Mouse (Mus musculus) stomach, postnatal 0 days (tissue): ENCODE data around the gene Cryga. TPM values are rescaled to one million over a fixed set of nuclear protein-coding genes. Genes with fewer than 3 reads are reported as not detected.

Experiments used
- ATAC-seq: fragments of 200-750 bp; cut with Nextera tagmentation; 2 replicates; pipeline ENCODE4 v1.8.0; 2017; ENCODE audit not compliant: low FRiP score, low TSS enrichment
- DNase-seq: peaks from one replicate; pipeline ENCODE4 v3.0.0-alpha.2; 2016; ENCODE audit warnings: low spot score
- H3K27ac ChIP-seq: fragments of 300-500 bp; sonication (generic); replicated peaks from 2 replicates; pipeline ENCODE4 v1.5.1; 2014; ENCODE audit warnings: mild to moderate bottlenecking, control low read depth
- H3K27me3 ChIP-seq: fragments of 300-500 bp; sonication (generic); 2 replicates; pipeline ENCODE4 v1.6.1; 2014; ENCODE audit warnings: low read length; ENCODE audit not compliant: control insufficient read depth, insufficient read depth
- H3K36me3 ChIP-seq: fragments of 300-500 bp; sonication (generic); 2 replicates; pipeline ENCODE4 v1.6.1; 2014; ENCODE audit warnings: low read length, mixed read lengths; ENCODE audit not compliant: control insufficient read depth, insufficient read depth
- H3K4me1 ChIP-seq: fragments of 300-500 bp; sonication (generic); replicated peaks from 2 replicates; pipeline ENCODE4 v1.6.1; 2014; ENCODE audit warnings: antibody characterized with exemption; ENCODE audit not compliant: control insufficient read depth, insufficient read depth
- H3K4me2 ChIP-seq: fragments of 300-500 bp; sonication (generic); replicated peaks from 2 replicates; pipeline ENCODE4 v1.6.1; 2014; ENCODE audit warnings: low read depth, mild to moderate bottlenecking, control low read depth, moderate library complexity
- H3K4me3 ChIP-seq: fragments of 300-500 bp; sonication (generic); 2 replicates; pipeline ENCODE4 v1.5.1; 2014; ENCODE audit warnings: low read depth, low read length, control low read depth
- H3K9ac ChIP-seq: fragments of 300-500 bp; sonication (generic); 2 replicates; pipeline ENCODE4 v1.6.1; 2014; ENCODE audit warnings: mild to moderate bottlenecking, low read length, control low read depth, mixed read lengths
- H3K9me3 ChIP-seq: fragments of 300-500 bp; sonication (generic); 2 replicates; pipeline ENCODE4 v1.6.1; 2016; ENCODE audit warnings: low read length; ENCODE audit not compliant: control insufficient read depth
- CTCF ChIP-seq: IDR thresholded peaks from 2 replicates; pipeline ENCODE4 v1.5.1; 2016; ENCODE audit warnings: antibody characterized with exemption, low read depth, mild to moderate bottlenecking, moderate library complexity
- EP300 ChIP-seq: optimal IDR thresholded peaks from 2 replicates; pipeline ENCODE3; 2016; ENCODE audit warnings: antibody characterized with exemption
- WGBS: fragments of 180-500 bp; shearing (Covaris S2); extraction: QIAGEN DNeasy Blood & Tissue Kit; methylation state at CpG from one replicate; pipeline ENCODE4 v1.1.7; 2014; 5-methylcytosine and 5-hydroxymethylcytosine counted together
- polyA plus RNA-seq: library from polyadenylated mRNA; unstranded; fragments of >200 nt; fragmentation: Nextera tagmentation; extraction: Ambion mirVana; gene quantifications from 2 replicates; pipeline ENCODE4 v1.2.1, GENCODE M21; 2015

The Cryga gene
- polyA plus RNA-seq, 1 experiment from 2014 or later, result not detected

GRCm38 (mm10) chr1:65118150-65118913, 15.2 kb upstream of the Cryga start:
- Histone ChIP-seq H3K9ac (no peak overlapping the region), H3K27ac (peak overlapping the region; percentile 85), H3K27me3 (no peaks in the 10 kb centered on the region), H3K4me2 (no peak overlapping the region), H3K9me3 (no peaks in the 10 kb centered on the region), H3K36me3 (no peaks in the 10 kb centered on the region), H3K4me1 (no peaks in the 10 kb centered on the region), H3K4me3 (no peak overlapping the region)
- DNase-seq, result peak; percentile 67
- peak; percentile 95 for ATAC-seq
- WGBS, result 40% methylated on average over 8 of the region's 8 CpGs
- TF ChIP-seq CTCF (no peak), EP300 (no peak)

GRCm38 (mm10) chr1:65113536-65114172, 10.5 kb upstream of the Cryga start:
- H3K27ac ChIP-seq, result no peak overlapping the region

GRCm38 (mm10) chr1:65112807-65113196, 9.6 kb upstream of the Cryga start:
- no peak overlapping the region for H3K9ac ChIP-seq
- ATAC-seq, result no peak; the same call in 1 of the 2 replicates
- H3K4me3 ChIP-seq, result no peak overlapping the region

More at GRCm38 (mm10) chr1:65113536-65114172, 10.5 kb upstream of the Cryga start:
- no peak overlapping the region for H3K9ac ChIP-seq
- no peaks in the 10 kb centered on the region for H3K27me3 ChIP-seq
- TF ChIP-seq CTCF (no peak), EP300 (no peak)
- H3K9me3 ChIP-seq, result no peaks in the 10 kb centered on the region
- H3K4me2 ChIP-seq, result no peak overlapping the region
- WGBS, result 79% methylated on average over 5 of the region's 5 CpGs
- DNase-seq (no peak), ATAC-seq (no peak)
- no peaks in the 10 kb centered on the region for H3K4me1 ChIP-seq
- H3K36me3 ChIP-seq, result no peaks in the 10 kb centered on the region
- H3K4me3 ChIP-seq, result no peak overlapping the region

GRCm38 (mm10) chr1:65112031-65112806, 9.0 kb upstream of the Cryga start:
- peak; percentile 65; the same call in 1 of the 2 replicates for ATAC-seq
- WGBS, result 6% methylated on average over 8 of the region's 8 CpGs
- no peak overlapping the region for H3K9ac ChIP-seq
- H3K36me3 ChIP-seq, result no peaks in the 10 kb centered on the region
- H3K27ac ChIP-seq, result no peak overlapping the region
- H3K27me3 ChIP-seq, result no peaks in the 10 kb centered on the region
- H3K4me2 ChIP-seq, result peak overlapping the region; percentile 3
- no peaks in the 10 kb centered on the region for H3K9me3 ChIP-seq
- H3K4me3 ChIP-seq, result no peak overlapping the region
- TF ChIP-seq EP300, result no peak
- peak; percentile 95 for TF ChIP-seq CTCF
- H3K4me1 ChIP-seq, result no peaks in the 10 kb centered on the region
- DNase-seq, result peak; percentile 85

More at GRCm38 (mm10) chr1:65112807-65113196, 9.6 kb upstream of the Cryga start:
- H3K9me3 ChIP-seq, result no peaks in the 10 kb centered on the region
- DNase-seq, result no peak
- H3K36me3 ChIP-seq, result no peaks in the 10 kb centered on the region
- H3K4me1 ChIP-seq, result no peaks in the 10 kb centered on the region
- no peaks in the 10 kb centered on the region for H3K27me3 ChIP-seq
- 52% methylated on average over 14 of the region's 14 CpGs for WGBS
- H3K27ac ChIP-seq, result peak overlapping the region; percentile 13; the same call in 1 of the 2 replicates
- no peak for TF ChIP-seq EP300
- TF ChIP-seq CTCF, result no peak
- H3K4me2 ChIP-seq, result peak overlapping the region; percentile 0; the same call in 1 of the 2 replicates

- TF ChIP-seq EP300, result no peak
- TF ChIP-seq CTCF, result no peak
- H3K27ac ChIP-seq, result no peak overlapping the region
- no peaks in the 10 kb centered on the region for H3K27me3 ChIP-seq
- H3K9ac ChIP-seq, result no peak overlapping the region
- no peaks in the 10 kb centered on the region for H3K36me3 ChIP-seq
- H3K4me2 ChIP-seq, result no peak overlapping the region
- WGBS, result 64% methylated on average over 25 of the region's 25 CpGs
- no peak for ATAC-seq
- H3K4me3 ChIP-seq, result no peak overlapping the region
- H3K4me1 ChIP-seq, result no peaks in the 10 kb centered on the region
- H3K9me3 ChIP-seq, result no peaks in the 10 kb centered on the region
- DNase-seq, result no peak
These were observed 6.7 kb upstream of the Cryga start for GRCm38 (mm10) chr1:65109756-65110435.
